Mouse (Mus musculus) forebrain, embryonic 16.5 days (tissue): ENCODE measurements at regions not wholly inside any gene's neighbourhood (a gene's known extent, or its start where the extent isn't known, plus 50 kb on each side); places are given as distances from the start of the nearest gene placed in this dataset.

Source experiments
- ATAC-seq: fragments of 200-750 bp; cut with Nextera tagmentation; 2 replicates; pipeline ENCODE4 v1.8.0; 2017; ENCODE audit warnings: mild to moderate bottlenecking, moderate library complexity
- H3K27ac ChIP-seq: fragments of 300-500 bp; sonication (generic); 2 replicates; pipeline ENCODE4 v1.5.1; 2014; ENCODE audit warnings: low read length, control low read depth
- H3K27me3 ChIP-seq: fragments of 300-500 bp; sonication (generic); replicated peaks from 2 replicates; pipeline ENCODE4 v1.6.1; 2014; ENCODE audit warnings: low read length; ENCODE audit not compliant: control insufficient read depth, insufficient read depth
- H3K36me3 ChIP-seq: fragments of 300-500 bp; sonication (generic); 2 replicates; pipeline ENCODE4 v1.6.1; 2014; ENCODE audit not compliant: control insufficient read depth, insufficient read depth
- H3K4me1 ChIP-seq: fragments of 300-500 bp; sonication (generic); replicated peaks from 2 replicates; pipeline ENCODE4 v1.6.1; 2014; ENCODE audit warnings: low read length; ENCODE audit not compliant: control insufficient read depth, insufficient read depth
- H3K4me2 ChIP-seq: fragments of 300-500 bp; sonication (generic); 2 replicates; pipeline ENCODE4 v1.6.1; 2014; ENCODE audit warnings: mild to moderate bottlenecking, low read length, control low read depth
- H3K4me3 ChIP-seq: fragments of 300-500 bp; sonication (generic); replicated peaks from 2 replicates; pipeline ENCODE4 v1.5.1; 2014; ENCODE audit warnings: mild to moderate bottlenecking, low read length, control low read depth
- H3K9ac ChIP-seq: fragments of 300-500 bp; sonication (generic); replicated peaks from 2 replicates; pipeline ENCODE4 v1.6.1; 2014; ENCODE audit warnings: low read depth, low read length, control low read depth
- H3K9me3 ChIP-seq: fragments of 300-500 bp; sonication (generic); 2 replicates; pipeline ENCODE4 v1.6.1; 2016; ENCODE audit warnings: low read length; ENCODE audit not compliant: control insufficient read depth
- WGBS: fragments of 180-500 bp; shearing (Covaris S2); extraction: QIAGEN DNeasy Blood & Tissue Kit; methylation state at CpG from one replicate; pipeline ENCODE4 v1.1.7; 2014; 5-methylcytosine and 5-hydroxymethylcytosine counted together

GRCm38 (mm10) chr9:112860307-112860893 lies 624.7 kb upstream of the Arpp21 start:
- ATAC-seq = peak; percentile 52; the same call in 1 of the 2 replicates
- Histone ChIP-seq H3K27ac (peak overlapping the region; percentile 39; the same call in 1 of the 2 replicates), H3K36me3 (no peaks in the 10 kb centered on the region), H3K27me3 (no peaks in the 10 kb centered on the region), H3K9me3 (no peaks in the 10 kb centered on the region), H3K4me1 (peaks cover 4% of the 10 kb centered on the region), H3K4me2 (no peak overlapping the region), H3K4me3 (no peak overlapping the region), H3K9ac (no peak overlapping the region)
- WGBS = 89% methylated on average over 3 of the region's 3 CpGs

GRCm38 (mm10) chr9:112841473-112841872 lies 605.7 kb upstream of the Arpp21 start:
- H3K36me3 ChIP-seq = no peaks in the 10 kb centered on the region
- H3K4me3 ChIP-seq = no peak overlapping the region
- ATAC-seq = no peak
- H3K4me2 ChIP-seq = no peak overlapping the region
- no peaks in the 10 kb centered on the region for H3K27me3 ChIP-seq
- no peak overlapping the region for H3K27ac ChIP-seq
- no peaks in the 10 kb centered on the region for H3K9me3 ChIP-seq
- WGBS = 70% methylated on average over 6 of the region's 6 CpGs
- H3K4me1 ChIP-seq = no peaks in the 10 kb centered on the region
- no peak overlapping the region for H3K9ac ChIP-seq

GRCm38 (mm10) chr9:112839071-112839793 lies 603.5 kb upstream of the Arpp21 start:
- no peaks in the 10 kb centered on the region for H3K4me1 ChIP-seq
- ATAC-seq = no peak
- H3K4me3 ChIP-seq = no peak overlapping the region
- H3K36me3 ChIP-seq = no peaks in the 10 kb centered on the region
- H3K9ac ChIP-seq = no peak overlapping the region
- WGBS = 81% methylated on average over 7 of the region's 7 CpGs
- no peaks in the 10 kb centered on the region for H3K9me3 ChIP-seq
- H3K4me2 ChIP-seq = no peak overlapping the region
- H3K27ac ChIP-seq = no peak overlapping the region
- H3K27me3 ChIP-seq = no peaks in the 10 kb centered on the region

GRCm38 (mm10) chr9:112837563-112837962 lies 601.8 kb upstream of the Arpp21 start:
- Histone ChIP-seq H3K4me3 (no peak overlapping the region), H3K9ac (no peak overlapping the region), H3K27ac (no peak overlapping the region), H3K4me2 (no peak overlapping the region), H3K4me1 (no peaks in the 10 kb centered on the region), H3K36me3 (no peaks in the 10 kb centered on the region), H3K9me3 (no peaks in the 10 kb centered on the region), H3K27me3 (no peaks in the 10 kb centered on the region)
- no peak for ATAC-seq
- WGBS = 87% methylated on average over 2 of the region's 2 CpGs

- no peak overlapping the region for H3K9ac ChIP-seq
- H3K27ac ChIP-seq = no peak overlapping the region
- no peak overlapping the region for H3K4me2 ChIP-seq
- H3K4me1 ChIP-seq = peaks cover 4% of the 10 kb centered on the region; the same call in 1 of the 2 replicates
- no peaks in the 10 kb centered on the region for H3K36me3 ChIP-seq
- H3K27me3 ChIP-seq = no peaks in the 10 kb centered on the region
- H3K4me3 ChIP-seq = no peak overlapping the region
- 72% methylated on average over 5 of the region's 5 CpGs for WGBS
- no peak for ATAC-seq
- H3K9me3 ChIP-seq = no peaks in the 10 kb centered on the region
Measured at GRCm38 (mm10) chr9:112834441-112835245, 598.9 kb upstream of the Arpp21 start.

- Histone ChIP-seq H3K27ac (peak overlapping the region; percentile 6; the same call in 1 of the 2 replicates), H3K4me3 (no peak overlapping the region), H3K27me3 (no peaks in the 10 kb centered on the region), H3K4me2 (no peak overlapping the region), H3K4me1 (peaks cover 4% of the 10 kb centered on the region; the same call in 1 of the 2 replicates), H3K9me3 (no peaks in the 10 kb centered on the region), H3K9ac (no peak overlapping the region), H3K36me3 (no peaks in the 10 kb centered on the region)
- ATAC-seq = peak; percentile 31; the same call in 1 of the 2 replicates
- WGBS = 49% methylated on average over 2 of the region's 2 CpGs
Measured at GRCm38 (mm10) chr9:112831102-112831501, 595.4 kb upstream of the Arpp21 start.

- Histone ChIP-seq H3K9ac (no peak overlapping the region), H3K4me2 (no peak overlapping the region), H3K27ac (no peak overlapping the region), H3K4me3 (no peak overlapping the region), H3K36me3 (no peaks in the 10 kb centered on the region), H3K4me1 (peaks cover 4% of the 10 kb centered on the region; the same call in 1 of the 2 replicates), H3K27me3 (no peaks in the 10 kb centered on the region), H3K9me3 (no peaks in the 10 kb centered on the region)
- ATAC-seq = no peak
- 83% methylated on average over 4 of the region's 4 CpGs for WGBS
Measured at GRCm38 (mm10) chr9:112828602-112829001, 592.9 kb upstream of the Arpp21 start.

GRCm38 (mm10) chr9:112826592-112826991 lies 590.9 kb upstream of the Arpp21 start:
- Histone ChIP-seq H3K9me3 (no peaks in the 10 kb centered on the region), H3K4me2 (no peak overlapping the region), H3K4me3 (no peak overlapping the region), H3K36me3 (no peaks in the 10 kb centered on the region), H3K27ac (no peak overlapping the region), H3K9ac (no peak overlapping the region), H3K4me1 (peaks cover 4% of the 10 kb centered on the region; the same call in 1 of the 2 replicates), H3K27me3 (no peaks in the 10 kb centered on the region)
- no peak for ATAC-seq
- WGBS = 53% methylated on average over 5 of the region's 5 CpGs

GRCm38 (mm10) chr9:112821940-112822339 lies 586.2 kb upstream of the Arpp21 start:
- Histone ChIP-seq H3K4me2 (no peak overlapping the region), H3K9me3 (no peaks in the 10 kb centered on the region), H3K27ac (no peak overlapping the region), H3K4me1 (no peaks in the 10 kb centered on the region), H3K4me3 (no peak overlapping the region), H3K36me3 (no peaks in the 10 kb centered on the region), H3K27me3 (no peaks in the 10 kb centered on the region), H3K9ac (no peak overlapping the region)
- no peak for ATAC-seq
- 78% methylated on average over 1 of the region's 1 CpGs for WGBS
